Mouse (Mus musculus) erythroblast, embryonic 14.5 days (primary cell): ENCODE data around the gene Fgfr2. TPM values are rescaled to one million over a fixed set of nuclear protein-coding genes. Genes with fewer than 3 reads are reported as not detected.

Source experiments
- H3K27me3 ChIP-seq: 2 replicates; pipeline ENCODE4 v1.6.1; 2012; ENCODE audit warnings: inconsistent platforms; ENCODE audit not compliant: control insufficient read depth
- H3K36me3 ChIP-seq: 2 replicates; pipeline ENCODE4 v1.6.1; 2012; ENCODE audit warnings: mild to moderate bottlenecking, inconsistent platforms; ENCODE audit not compliant: control insufficient read depth
- H3K4me1 ChIP-seq: 2 replicates; pipeline ENCODE4 v1.6.1; 2012; ENCODE audit warnings: inconsistent platforms; ENCODE audit not compliant: control insufficient read depth
- H3K4me3 ChIP-seq: replicated peaks from 2 replicates; pipeline ENCODE3; 2012; ENCODE audit warnings: moderate library complexity, mild to moderate bottlenecking, inconsistent platforms
- H3K9me3 ChIP-seq: 2 replicates; pipeline ENCODE4 v1.6.1; 2012; ENCODE audit warnings: low read length, inconsistent platforms, mixed read lengths; ENCODE audit not compliant: control insufficient read depth
- GATA1 ChIP-seq: IDR thresholded peaks from 2 replicates; pipeline ENCODE4 v1.6.1; 2012; ENCODE audit warnings: low read length, inconsistent platforms, mixed read lengths
- TAL1 ChIP-seq: IDR thresholded peaks from 3 replicates; pipeline ENCODE4 v1.6.1; 2012; ENCODE audit warnings: low read length, inconsistent platforms, mixed read lengths
- polyA plus RNA-seq: library from polyadenylated mRNA; stranded (reverse); fragments of >175 nt; gene quantifications from 2 replicates; pipeline ENCODE4 v1.2.3, GENCODE M21; 2012

Fgfr2 gene
- polyA plus RNA-seq, 1 experiment, result not detected

- TF ChIP-seq TAL1 (no peak), GATA1 (no peak)
- H3K27me3 ChIP-seq, result no peaks in the 10 kb centered on the region
- H3K36me3 ChIP-seq, result no peaks in the 10 kb centered on the region
- H3K9me3 ChIP-seq, result no peaks in the 10 kb centered on the region
- no peaks in the 10 kb centered on the region for H3K4me1 ChIP-seq
- H3K4me3 ChIP-seq, result no peak overlapping the region
These were observed 2491.4 kb downstream of the Fgfr2 start for GRCm38 (mm10) chr7:130631553-130632378.

GRCm38 (mm10) chr7:130630956-130631355 is 2492.2 kb downstream of the Fgfr2 start:
- Histone ChIP-seq H3K36me3 (no peaks in the 10 kb centered on the region), H3K4me3 (no peak overlapping the region), H3K27me3 (no peaks in the 10 kb centered on the region), H3K4me1 (no peaks in the 10 kb centered on the region), H3K9me3 (no peaks in the 10 kb centered on the region)
- TF ChIP-seq TAL1 (no peak), GATA1 (no peak)

DNA sequence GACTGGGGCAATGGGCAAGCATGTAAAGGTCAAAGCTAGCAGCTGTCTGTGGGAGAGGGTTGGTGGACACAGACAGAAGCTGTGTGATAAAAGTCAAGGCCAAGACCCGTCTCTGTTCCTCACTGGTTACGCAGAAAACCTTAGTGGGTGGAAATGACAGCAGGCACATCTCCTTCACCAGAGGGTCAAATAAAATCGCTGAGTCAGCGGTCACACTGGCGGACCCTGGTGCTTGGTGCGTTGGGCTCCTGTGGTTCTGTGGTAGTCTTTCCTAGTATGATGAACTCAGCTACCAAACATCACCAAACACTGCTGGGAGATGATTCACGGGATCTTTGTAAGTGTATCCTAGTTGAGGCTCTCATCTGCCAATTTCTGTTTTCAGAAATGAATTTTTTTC is 2493.2 kb downstream of the Fgfr2 start:
- Histone ChIP-seq H3K9me3 (no peaks in the 10 kb centered on the region), H3K27me3 (no peaks in the 10 kb centered on the region), H3K4me3 (no peak overlapping the region), H3K36me3 (no peaks in the 10 kb centered on the region), H3K4me1 (no peaks in the 10 kb centered on the region)
- no peak for TF ChIP-seq TAL1
- TF ChIP-seq GATA1, result no peak

GRCm38 (mm10) chr7:130628601-130629000 is 2494.5 kb downstream of the Fgfr2 start:
- no peaks in the 10 kb centered on the region for H3K36me3 ChIP-seq
- TF ChIP-seq GATA1 (no peak), TAL1 (no peak)
- no peaks in the 10 kb centered on the region for H3K27me3 ChIP-seq
- no peaks in the 10 kb centered on the region for H3K9me3 ChIP-seq
- H3K4me3 ChIP-seq, result no peak overlapping the region
- no peaks in the 10 kb centered on the region for H3K4me1 ChIP-seq

DNA sequence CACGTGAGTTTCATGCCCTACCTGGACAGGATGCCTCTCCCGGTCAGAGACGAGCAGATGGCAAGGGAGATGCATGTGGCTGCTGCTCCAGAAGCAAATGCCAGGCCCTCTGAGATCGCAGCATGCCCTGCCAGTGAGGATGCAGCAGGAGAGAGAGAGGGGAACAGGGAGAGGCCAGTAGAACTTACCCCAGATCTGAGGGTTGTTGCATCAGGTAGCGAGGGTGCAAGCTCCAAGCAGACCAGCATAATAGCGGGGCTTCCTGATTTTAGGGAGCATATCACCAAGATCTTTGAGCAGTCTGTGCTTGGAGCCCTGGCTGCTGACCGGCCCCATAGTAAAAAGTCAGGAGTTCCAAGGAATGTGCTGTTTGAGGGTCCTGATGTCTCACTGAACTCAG is 2497.8 kb downstream of the Fgfr2 start:
- TF ChIP-seq GATA1 (no peak), TAL1 (no peak)
- H3K36me3 ChIP-seq, result no peaks in the 10 kb centered on the region
- no peaks in the 10 kb centered on the region for H3K27me3 ChIP-seq
- H3K4me1 ChIP-seq, result no peaks in the 10 kb centered on the region
- no peaks in the 10 kb centered on the region for H3K9me3 ChIP-seq
- no peak overlapping the region for H3K4me3 ChIP-seq

GRCm38 (mm10) chr7:130624299-130624698 is 2498.9 kb downstream of the Fgfr2 start:
- no peaks in the 10 kb centered on the region for H3K27me3 ChIP-seq
- TF ChIP-seq GATA1 (no peak), TAL1 (no peak)
- H3K9me3 ChIP-seq, result no peaks in the 10 kb centered on the region
- no peaks in the 10 kb centered on the region for H3K4me1 ChIP-seq
- no peaks in the 10 kb centered on the region for H3K36me3 ChIP-seq
- H3K4me3 ChIP-seq, result no peak overlapping the region

DNA sequence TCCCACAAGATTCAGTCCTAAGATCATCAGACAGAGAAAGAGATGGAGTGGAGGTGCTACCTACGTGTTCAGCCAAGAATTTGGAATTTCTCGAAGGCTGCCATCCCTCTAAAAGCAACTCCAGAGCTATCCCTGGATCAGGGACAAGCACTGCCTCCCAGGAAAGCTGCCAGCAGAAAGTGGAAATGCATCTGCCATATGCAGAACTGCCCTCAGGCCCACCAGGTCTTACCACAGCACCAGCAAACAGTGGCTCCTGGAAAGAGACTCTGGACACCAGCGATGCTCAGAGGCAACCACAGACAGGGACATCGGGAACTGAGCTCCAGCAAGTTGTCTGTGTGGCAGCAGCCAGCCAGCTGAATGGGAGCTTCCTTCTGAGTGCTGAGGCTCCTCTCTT is 2500.8 kb downstream of the Fgfr2 start:
- H3K9me3 ChIP-seq, result no peaks in the 10 kb centered on the region
- TF ChIP-seq GATA1, result no peak
- H3K4me1 ChIP-seq, result no peaks in the 10 kb centered on the region
- H3K36me3 ChIP-seq, result no peaks in the 10 kb centered on the region
- no peak overlapping the region for H3K4me3 ChIP-seq
- no peaks in the 10 kb centered on the region for H3K27me3 ChIP-seq

DNA sequence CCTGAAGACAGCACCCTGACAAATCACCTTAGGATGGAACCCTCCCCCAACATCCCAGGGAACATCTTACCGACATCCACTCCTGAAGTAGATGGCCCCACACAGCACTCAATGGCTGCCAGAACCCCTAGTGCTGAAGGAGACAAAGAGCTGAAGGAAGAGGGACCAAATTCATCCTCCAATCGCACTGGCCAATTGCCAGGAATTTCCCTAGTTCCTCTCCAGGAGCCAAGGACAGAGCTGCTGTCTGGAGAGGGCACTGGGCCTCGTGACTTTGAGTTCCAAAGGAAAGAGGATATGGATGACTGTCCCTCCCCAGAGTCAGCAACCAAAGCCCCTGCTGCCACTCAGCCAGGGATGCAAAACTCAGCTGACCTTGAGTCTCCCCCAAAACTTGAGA is 2501.2 kb downstream of the Fgfr2 start:
- Histone ChIP-seq H3K36me3 (no peaks in the 10 kb centered on the region), H3K4me1 (no peaks in the 10 kb centered on the region), H3K9me3 (no peaks in the 10 kb centered on the region), H3K4me3 (no peak overlapping the region), H3K27me3 (no peaks in the 10 kb centered on the region)
- no peak for TF ChIP-seq TAL1
- no peak for TF ChIP-seq GATA1

DNA sequence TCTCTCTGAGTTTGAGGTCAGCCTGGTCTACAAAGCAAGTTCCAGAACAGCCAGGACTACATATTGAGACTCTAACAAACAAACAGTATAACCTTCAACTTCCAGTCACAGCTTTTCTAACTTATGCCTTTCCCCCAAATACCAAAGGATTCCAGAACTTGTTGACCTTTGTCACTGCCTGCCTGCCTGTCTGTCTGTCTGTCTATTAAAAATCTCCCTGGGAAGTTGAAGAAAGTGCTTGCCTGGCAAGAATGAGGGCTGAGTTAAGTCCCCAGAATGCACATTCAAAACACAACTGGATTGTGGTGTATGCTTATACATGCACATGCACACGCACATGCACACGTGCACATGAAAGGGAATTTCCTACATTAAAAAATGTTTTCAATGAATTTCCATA is 2502.1 kb downstream of the Fgfr2 start:
- H3K27me3 ChIP-seq, result no peaks in the 10 kb centered on the region
- no peak overlapping the region for H3K4me3 ChIP-seq
- H3K36me3 ChIP-seq, result no peaks in the 10 kb centered on the region
- H3K4me1 ChIP-seq, result no peaks in the 10 kb centered on the region
- no peak for TF ChIP-seq GATA1
- no peak for TF ChIP-seq TAL1
- H3K9me3 ChIP-seq, result no peaks in the 10 kb centered on the region

DNA sequence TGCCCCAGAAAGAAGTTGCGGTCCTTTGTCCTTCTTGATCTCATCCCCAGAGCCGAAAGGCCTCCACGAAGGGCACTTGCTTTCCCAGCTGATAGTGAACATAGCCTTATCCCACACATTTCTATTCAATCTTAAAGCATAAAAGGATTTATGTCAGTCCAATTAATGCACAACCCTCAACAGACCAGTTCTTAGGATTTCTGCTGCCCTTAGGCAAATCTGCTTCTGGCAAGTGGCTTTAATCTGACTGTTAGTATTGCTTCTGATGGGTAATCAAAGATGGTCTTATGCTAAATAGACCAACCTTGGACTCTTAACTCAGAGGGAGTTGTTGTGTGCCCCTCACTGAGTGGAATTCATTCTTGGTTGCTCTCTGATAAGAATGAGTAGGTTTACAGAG is 2505.6 kb downstream of the Fgfr2 start:
- Histone ChIP-seq H3K4me3 (no peak overlapping the region), H3K27me3 (no peaks in the 10 kb centered on the region), H3K4me1 (no peaks in the 10 kb centered on the region), H3K9me3 (no peaks in the 10 kb centered on the region), H3K36me3 (no peaks in the 10 kb centered on the region)
- TF ChIP-seq GATA1 (no peak), TAL1 (no peak)
